In the genomic region with DNA sequence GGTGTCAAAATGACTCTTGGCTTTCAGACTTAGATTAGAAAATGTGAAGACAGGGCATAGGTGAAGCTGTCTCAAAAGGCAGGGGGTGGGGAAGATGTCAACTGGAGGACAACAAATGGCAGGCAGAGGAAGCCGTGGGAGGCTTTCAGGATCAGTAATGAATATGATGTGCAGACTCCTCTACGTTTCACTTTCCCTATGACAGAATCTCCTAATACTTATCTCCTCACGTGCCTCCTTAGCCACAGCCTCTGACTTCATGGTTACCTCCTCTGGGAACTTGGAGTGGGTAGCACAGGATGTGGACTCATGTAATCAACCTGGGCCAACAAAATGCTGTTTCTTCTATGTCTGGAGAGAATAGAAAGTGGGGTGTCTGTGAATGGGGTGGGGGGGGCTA, we compare ENCODE assay signal across 16 mouse cellular contexts. TPM values are rescaled to one million over a fixed set of nuclear protein-coding genes. Genes with fewer than 3 reads are reported as not detected.
"Had no signal": no experiment of that assay in that cellular context is flagged by ENCODE, and none has a peak within 500 bp of the region (broad histone marks: within the 10 kb centered on the region; RNA-seq: fewer than 3 reads in every experiment).

No protein-coding gene starts in this region.

- DNase-seq: kidney, adult 11 months; kidney, adult 8-10 months; kidney, postnatal 10 days; kidney, postnatal 36 days; layer of hippocampus, postnatal 36 days; liver, postnatal 0 days; lung, embryonic 14.5 days; retina, postnatal 1 day; right cerebral cortex, postnatal 25 days; spleen, adult 18-20 months; thymus, postnatal 36 days had no signal

- ATAC-seq: liver, postnatal 0 days; lung, postnatal 0 days; midbrain, embryonic 13.5 days; midbrain, embryonic 16.5 days had no signal

RNA-seq across cellular contexts. Expression of gene Casr, which starts 40.7 kb away (rescaled TPM):
- polyA plus RNA-seq: liver, embryonic 14.5 days; lung, embryonic 14.5 days; neural tube, embryonic 12.5 days had no signal
